Mouse (Mus musculus): Measurements from ENCODE around the gene Hnrnpm.

Gene Hnrnpm

GRCm38 (mm10) chr17:33598506-33598905 is 88.2 kb downstream of the Hnrnpm start:
- in situ Hi-C loops (cut with MboI, MseI) = no loop called here

- in situ Hi-C loops (cut with MboI, MseI) = no loop called here
Measured at GRCm38 (mm10) chr17:33597271-33597670, 89.4 kb downstream of the Hnrnpm start.
